Mouse (Mus musculus): ENCODE data around the gene Hint3. TPM values are rescaled to one million over a fixed set of nuclear protein-coding genes. Genes with fewer than 3 reads are reported as not detected.

Gene Hint3
- polyA plus RNA-seq, 1 experiment from 2014 or later, result 34.6 TPM

Other genes with a start within 250 kb of the Hint3 start
- gene Trmt11, start 28.9 kb downstream of the Hint3 start, polyA plus RNA-seq (2015; fragmentation: Nextera tagmentation; extraction: Ambion mirVana), result 14.1 and 17.2 TPM in 2 replicates
- gene Ncoa7, start 173.7 kb upstream of the Hint3 start, polyA plus RNA-seq (2015; fragmentation: Nextera tagmentation; extraction: Ambion mirVana), result 5.9 and 7.7 TPM in 2 replicates
- gene Hey2, start 213.2 kb upstream of the Hint3 start, polyA plus RNA-seq (2015; fragmentation: Nextera tagmentation; extraction: Ambion mirVana), result 49.0 and 50.1 TPM in 2 replicates